Mouse (Mus musculus) intestine, embryonic 14.5 days (tissue): ENCODE data around the gene Ncam1. TPM values are rescaled to one million over a fixed set of nuclear protein-coding genes. Genes with fewer than 3 reads are reported as not detected.

Source experiments
- ATAC-seq: fragments of 200-750 bp; cut with Nextera tagmentation; replicated peaks from 2 replicates; pipeline ENCODE4 v1.8.0; 2017; ENCODE audit warnings: low read depth, moderate number of reproducible peaks, moderate TSS enrichment, moderate library complexity; ENCODE audit not compliant: low FRiP score, low TSS enrichment
- DNase-seq: peaks from one replicate; pipeline ENCODE4 v3.0.0-alpha.2; 2018; ENCODE audit warnings: low spot score
- H3K27ac ChIP-seq: fragments of 300-500 bp; sonication (generic); 2 replicates; pipeline ENCODE4 v1.5.1; 2014; ENCODE audit warnings: low read depth, mild to moderate bottlenecking, control low read depth
- H3K27me3 ChIP-seq: fragments of 300-500 bp; sonication (generic); replicated peaks from 2 replicates; pipeline ENCODE4 v1.6.1; 2014; ENCODE audit warnings: low read length, control low read depth; ENCODE audit not compliant: control insufficient read depth, insufficient read depth
- H3K36me3 ChIP-seq: fragments of 300-500 bp; sonication (generic); 2 replicates; pipeline ENCODE4 v1.6.1; 2014; ENCODE audit warnings: low read length, control low read depth; ENCODE audit not compliant: control insufficient read depth, insufficient read depth
- H3K4me1 ChIP-seq: fragments of 300-500 bp; sonication (generic); replicated peaks from 2 replicates; pipeline ENCODE4 v1.6.1; 2014; ENCODE audit warnings: low read length, control low read depth, mixed read lengths; ENCODE audit not compliant: control insufficient read depth, insufficient read depth
- H3K4me2 ChIP-seq: fragments of 300-500 bp; sonication (generic); 2 replicates; pipeline ENCODE4 v1.6.1; 2014; ENCODE audit warnings: low read length
- H3K4me3 ChIP-seq: fragments of 300-500 bp; sonication (generic); 2 replicates; pipeline ENCODE4 v1.5.1; 2014; ENCODE audit warnings: low read depth, low read length, control low read depth, mixed read lengths
- H3K9ac ChIP-seq: fragments of 300-500 bp; sonication (generic); 2 replicates; pipeline ENCODE4 v1.6.1; 2014; ENCODE audit warnings: mild to moderate bottlenecking, low read length
- H3K9me3 ChIP-seq: fragments of 300-500 bp; sonication (generic); 2 replicates; pipeline ENCODE4 v1.6.1; 2016; ENCODE audit warnings: low read length, control low read depth; ENCODE audit not compliant: control insufficient read depth
- WGBS: fragments of 180-500 bp; shearing (Covaris S2); extraction: QIAGEN DNeasy Blood & Tissue Kit; methylation state at CpG from one replicate; pipeline ENCODE4 v1.1.7; 2014; 5-methylcytosine and 5-hydroxymethylcytosine counted together
- polyA plus RNA-seq: library from polyadenylated mRNA; unstranded; fragments of >200 nt; fragmentation: Nextera tagmentation; extraction: Ambion mirVana; gene quantifications from 2 replicates; pipeline ENCODE4 v1.2.1, GENCODE M21; 2014

The Ncam1 gene
- polyA plus RNA-seq, 1 experiment from 2014 or later: 82.1 TPM

- Histone ChIP-seq H3K9ac (no peak overlapping the region), H3K4me1 (no peaks in the 10 kb centered on the region), H3K4me2 (no peak overlapping the region), H3K9me3 (no peaks in the 10 kb centered on the region), H3K4me3 (no peak overlapping the region), H3K27ac (no peak overlapping the region), H3K27me3 (no peaks in the 10 kb centered on the region), H3K36me3 (peaks cover 41% of the 10 kb centered on the region)
- no peak for ATAC-seq
- WGBS: 86% methylated on average over 9 of the region's 9 CpGs
- DNase-seq: no peak
Observed at GRCm38 (mm10) chr9:49523881-49524280, 274.8 kb downstream of the Ncam1 start.

GRCm38 (mm10) chr9:49514306-49514705, 284.4 kb downstream of the Ncam1 start:
- H3K36me3 ChIP-seq: peaks cover 17% of the 10 kb centered on the region
- ATAC-seq: no peak

GRCm38 (mm10) chr9:49510666-49511065, 288.1 kb downstream of the Ncam1 start:
- Histone ChIP-seq H3K4me1 (no peaks in the 10 kb centered on the region), H3K9me3 (no peaks in the 10 kb centered on the region), H3K4me2 (no peak overlapping the region), H3K27me3 (no peaks in the 10 kb centered on the region), H3K9ac (no peak overlapping the region), H3K36me3 (peaks cover 24% of the 10 kb centered on the region), H3K27ac (no peak overlapping the region), H3K4me3 (no peak overlapping the region)
- no peak for DNase-seq
- 91% methylated on average over 4 of the region's 4 CpGs for WGBS
- no peak for ATAC-seq

More at GRCm38 (mm10) chr9:49514306-49514705, 284.4 kb downstream of the Ncam1 start:
- no peak overlapping the region for H3K4me3 ChIP-seq
- DNase-seq: no peak
- H3K9ac ChIP-seq: no peak overlapping the region
- H3K4me2 ChIP-seq: no peak overlapping the region
- H3K27ac ChIP-seq: no peak overlapping the region
- no peaks in the 10 kb centered on the region for H3K4me1 ChIP-seq
- 79% methylated on average over 2 of the region's 2 CpGs for WGBS
- no peaks in the 10 kb centered on the region for H3K9me3 ChIP-seq
- H3K27me3 ChIP-seq: no peaks in the 10 kb centered on the region

GRCm38 (mm10) chr9:49509628-49510027, 289.1 kb downstream of the Ncam1 start:
- Histone ChIP-seq H3K36me3 (peaks cover 32% of the 10 kb centered on the region), H3K27me3 (no peaks in the 10 kb centered on the region), H3K9ac (no peak overlapping the region), H3K4me2 (no peak overlapping the region), H3K4me3 (no peak overlapping the region), H3K4me1 (no peaks in the 10 kb centered on the region), H3K9me3 (no peaks in the 10 kb centered on the region), H3K27ac (no peak overlapping the region)
- DNase-seq (no peak), ATAC-seq (no peak)
- WGBS: 93% methylated on average over 8 of the region's 8 CpGs

GRCm38 (mm10) chr9:49509094-49509493, 289.6 kb downstream of the Ncam1 start:
- H3K9ac ChIP-seq: no peak overlapping the region
- no peak overlapping the region for H3K27ac ChIP-seq
- no peaks in the 10 kb centered on the region for H3K4me1 ChIP-seq
- H3K27me3 ChIP-seq: no peaks in the 10 kb centered on the region
- H3K9me3 ChIP-seq: no peaks in the 10 kb centered on the region
- H3K4me2 ChIP-seq: no peak overlapping the region
- no peak for ATAC-seq
- H3K4me3 ChIP-seq: no peak overlapping the region
- no peak for DNase-seq
- H3K36me3 ChIP-seq: peaks cover 35% of the 10 kb centered on the region
- 94% methylated on average over 3 of the region's 3 CpGs for WGBS

- no peak overlapping the region for H3K4me2 ChIP-seq
- H3K27ac ChIP-seq: no peak overlapping the region
- DNase-seq: no peak
- H3K9me3 ChIP-seq: no peaks in the 10 kb centered on the region
- H3K4me3 ChIP-seq: no peak overlapping the region
- ATAC-seq: no peak
- no peaks in the 10 kb centered on the region for H3K27me3 ChIP-seq
- 90% methylated on average over 9 of the region's 9 CpGs for WGBS
- no peaks in the 10 kb centered on the region for H3K4me1 ChIP-seq
- H3K9ac ChIP-seq: no peak overlapping the region
- peaks cover 35% of the 10 kb centered on the region for H3K36me3 ChIP-seq
Observed at GRCm38 (mm10) chr9:49507829-49508585, 290.7 kb downstream of the Ncam1 start.

- Histone ChIP-seq H3K9ac (no peak overlapping the region), H3K4me1 (no peaks in the 10 kb centered on the region), H3K4me3 (no peak overlapping the region), H3K4me2 (no peak overlapping the region), H3K27ac (no peak overlapping the region), H3K27me3 (no peaks in the 10 kb centered on the region), H3K9me3 (no peaks in the 10 kb centered on the region), H3K36me3 (peaks cover 37% of the 10 kb centered on the region)
- no peak for DNase-seq
- ATAC-seq: no peak
- WGBS: 84% methylated on average over 5 of the region's 5 CpGs
Observed at GRCm38 (mm10) chr9:49504658-49505057, 294.1 kb downstream of the Ncam1 start.

GRCm38 (mm10) chr9:49502245-49502644, 296.5 kb downstream of the Ncam1 start:
- ATAC-seq (no peak), DNase-seq (no peak)
- Histone ChIP-seq H3K4me2 (no peak overlapping the region), H3K4me3 (no peak overlapping the region), H3K36me3 (peaks cover 25% of the 10 kb centered on the region; the same call in 1 of the 2 replicates), H3K9me3 (no peaks in the 10 kb centered on the region), H3K9ac (no peak overlapping the region), H3K4me1 (no peaks in the 10 kb centered on the region), H3K27ac (no peak overlapping the region), H3K27me3 (no peaks in the 10 kb centered on the region)
- 93% methylated on average over 4 of the region's 4 CpGs for WGBS

- Histone ChIP-seq H3K27ac (no peak overlapping the region), H3K4me1 (no peaks in the 10 kb centered on the region), H3K9ac (no peak overlapping the region), H3K4me3 (no peak overlapping the region), H3K4me2 (no peak overlapping the region), H3K9me3 (no peaks in the 10 kb centered on the region), H3K36me3 (peaks cover 10% of the 10 kb centered on the region; the same call in 1 of the 2 replicates), H3K27me3 (no peaks in the 10 kb centered on the region)
- DNase-seq: no peak
- 95% methylated on average over 2 of the region's 2 CpGs for WGBS
- no peak for ATAC-seq
Observed at GRCm38 (mm10) chr9:49499878-49500277, 298.8 kb downstream of the Ncam1 start.
